Mouse (Mus musculus) kidney, adult 2 months (tissue): ENCODE measurements around the gene Spin1. TPM values are rescaled to one million over a fixed set of nuclear protein-coding genes. Genes with fewer than 3 reads are reported as not detected.
"Not testable (repeated sequence)": the region's sequence is repeated elsewhere in the genome, so short reads cannot be mapped to it uniquely, and the experiment has no call there.

ENCODE experiments used
- DNase-seq: peaks from one replicate; pipeline ENCODE4 v3.0.0; 2021
- H3K27ac ChIP-seq: fragments of 200-500 bp; 2 replicates; pipeline ENCODE4 v1.5.1; 2012; ENCODE audit warnings: low read depth, low read length, control low read depth, inconsistent platforms; ENCODE audit not compliant: insufficient read depth
- H3K27me3 ChIP-seq: fragments of 200-500 bp; replicated peaks from 2 replicates; pipeline ENCODE4 v1.6.1; 2012; ENCODE audit warnings: mild to moderate bottlenecking, moderate library complexity, low read length, inconsistent platforms; ENCODE audit not compliant: control insufficient read depth, insufficient read depth
- H3K36me3 ChIP-seq: fragments of 200-500 bp; 2 replicates; pipeline ENCODE4 v1.6.1; 2012; ENCODE audit warnings: mild to moderate bottlenecking, moderate library complexity, low read length, inconsistent platforms; ENCODE audit not compliant: control insufficient read depth, insufficient read depth
- H3K4me1 ChIP-seq: fragments of 200-500 bp; 2 replicates; pipeline ENCODE4 v1.6.1; 2011; ENCODE audit warnings: low read length; ENCODE audit not compliant: control insufficient read depth, insufficient read depth
- H3K4me3 ChIP-seq: fragments of 200-500 bp; 2 replicates; pipeline ENCODE4 v1.5.1; 2011; ENCODE audit warnings: mild to moderate bottlenecking, low read depth, low read length, control low read depth; ENCODE audit not compliant: insufficient read depth
- CTCF ChIP-seq: fragments of 200-500 bp; conservative IDR thresholded peaks from 2 replicates; pipeline ENCODE4 v1.5.1; 2011; ENCODE audit warnings: low read depth, mild to moderate bottlenecking, control low read depth, low read length, moderate library complexity, mixed read lengths; ENCODE audit not compliant: insufficient read depth, insufficient read length
- POLR2A ChIP-seq: fragments of 200-500 bp; IDR thresholded peaks from one replicate; pipeline ENCODE4 v1.6.1; 2011; ENCODE audit warnings: low read depth, low read length, control low read depth
- WGBS: fragments of 180-500 bp; shearing (Covaris S2); methylation state at CpG from one replicate; pipeline ENCODE4 v1.1.7; 2018; 5-methylcytosine and 5-hydroxymethylcytosine counted together
- polyA plus RNA-seq: library from polyadenylated mRNA; depleted of rRNA; stranded (reverse); fragments of >200 nt; gene quantifications from 2 replicates; pipeline ENCODE4 v1.2.3, GENCODE M21; 2012

The Spin1 gene
- polyA plus RNA-seq, 1 experiment: 30.8 TPM

DNA sequence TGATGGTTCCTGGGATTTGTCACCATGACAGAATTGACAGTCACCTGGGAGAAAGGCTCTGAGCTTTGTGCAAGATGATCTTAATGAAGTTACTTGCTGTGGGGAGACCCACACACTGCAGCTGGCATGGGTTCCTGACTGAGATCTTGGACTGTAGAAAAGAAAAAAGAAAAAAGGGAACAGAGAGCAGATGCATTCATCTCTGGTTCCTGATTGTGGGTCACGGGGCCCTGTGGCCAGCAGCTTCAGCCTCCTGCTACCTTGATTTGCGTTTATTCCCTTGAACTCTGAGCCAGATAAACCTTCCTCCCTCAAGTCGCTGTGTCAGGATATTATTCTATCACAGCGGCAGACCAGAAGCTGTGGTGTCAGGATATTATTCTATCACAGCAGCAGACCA is 6.1 kb downstream of the Spin1 start:
- 42% methylated on average over 4 of the region's 4 CpGs for WGBS
- Histone ChIP-seq H3K36me3 (no peaks in the 10 kb centered on the region), H3K4me1 (peaks cover 30% of the 10 kb centered on the region), H3K4me3 (no peak overlapping the region), H3K27ac (no peak overlapping the region), H3K27me3 (no peaks in the 10 kb centered on the region; the same call in 1 of the 2 replicates)
- DNase-seq: no peak
- TF ChIP-seq CTCF (no peak), POLR2A (no peak)

- H3K4me3 ChIP-seq: no peak overlapping the region
- H3K27ac ChIP-seq: no peak overlapping the region
- WGBS: 36% methylated on average over 2 of the region's 2 CpGs
- no peak for TF ChIP-seq CTCF
- TF ChIP-seq POLR2A: no peak
- no peaks in the 10 kb centered on the region for H3K36me3 ChIP-seq
- DNase-seq: peak; percentile 57
- no peaks in the 10 kb centered on the region; the same call in 1 of the 2 replicates for H3K27me3 ChIP-seq
- H3K4me1 ChIP-seq: peaks cover 20% of the 10 kb centered on the region
Observed at GRCm38 (mm10) chr13:51109517-51109916, 8.8 kb downstream of the Spin1 start.

GRCm38 (mm10) chr13:51114398-51114797 is 13.7 kb downstream of the Spin1 start:
- H3K4me3 ChIP-seq, H3K36me3 ChIP-seq, DNase-seq, H3K27ac ChIP-seq, H3K27me3 ChIP-seq: not testable (repeated sequence)
- 58% methylated on average over 4 of the region's 4 CpGs for WGBS
- H3K4me1 ChIP-seq: peaks cover 30% of the 10 kb centered on the region

DNA sequence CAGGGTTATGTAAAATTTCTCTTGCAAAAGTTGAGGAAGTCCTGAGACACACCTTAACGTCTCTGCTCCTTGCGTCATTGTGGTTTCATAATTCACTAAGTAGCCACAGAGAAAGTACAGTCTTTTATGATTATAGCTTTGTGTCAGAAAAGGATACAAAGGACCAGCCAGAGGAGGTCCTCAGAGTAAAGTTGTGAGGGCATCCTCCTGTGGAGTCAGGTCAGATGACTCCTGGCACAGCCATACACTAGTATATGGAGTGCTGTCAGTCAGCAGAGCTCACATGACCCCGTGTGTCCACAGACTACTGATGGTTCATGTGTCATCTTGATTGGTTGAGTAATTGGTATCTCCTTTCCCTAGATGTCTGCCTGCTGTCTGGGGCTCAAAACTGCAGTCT is 15.1 kb downstream of the Spin1 start:
- TF ChIP-seq CTCF (no peak), POLR2A (no peak)
- H3K4me3 ChIP-seq: no peak overlapping the region
- WGBS: 59% methylated on average over 3 of the region's 3 CpGs
- H3K27me3 ChIP-seq: no peaks in the 10 kb centered on the region; the same call in 1 of the 2 replicates
- peaks cover 33% of the 10 kb centered on the region for H3K4me1 ChIP-seq
- no peak overlapping the region for H3K27ac ChIP-seq
- no peak for DNase-seq
- no peaks in the 10 kb centered on the region for H3K36me3 ChIP-seq

GRCm38 (mm10) chr13:51120734-51121133 is 20.1 kb downstream of the Spin1 start:
- DNase-seq: no peak
- peaks cover 34% of the 10 kb centered on the region for H3K4me1 ChIP-seq

GRCm38 (mm10) chr13:51121966-51122365 is 21.3 kb downstream of the Spin1 start:
- 39% methylated on average over 1 of the region's 1 CpGs for WGBS
- Histone ChIP-seq H3K27ac (no peak overlapping the region), H3K27me3 (no peaks in the 10 kb centered on the region), H3K4me3 (no peak overlapping the region), H3K4me1 (peaks cover 35% of the 10 kb centered on the region), H3K36me3 (no peaks in the 10 kb centered on the region)
- TF ChIP-seq POLR2A: no peak
- TF ChIP-seq CTCF: no peak
- DNase-seq: no peak

More at GRCm38 (mm10) chr13:51120734-51121133, 20.1 kb downstream of the Spin1 start:
- no peaks in the 10 kb centered on the region for H3K27me3 ChIP-seq
- 31% methylated on average over 4 of the region's 4 CpGs for WGBS
- TF ChIP-seq CTCF (no peak), POLR2A (no peak)
- H3K36me3 ChIP-seq: no peaks in the 10 kb centered on the region
- H3K4me3 ChIP-seq: no peak overlapping the region
- no peak overlapping the region for H3K27ac ChIP-seq

- no peak overlapping the region for H3K27ac ChIP-seq
- DNase-seq: no peak
- 67% methylated on average over 8 of the region's 8 CpGs for whole genome bisulfite sequencing
- no peak overlapping the region for H3K4me3 ChIP-seq
- TF ChIP-seq CTCF (no peak), POLR2A (no peak)
- H3K36me3 ChIP-seq: no peaks in the 10 kb centered on the region
- H3K4me1 ChIP-seq: peaks cover 38% of the 10 kb centered on the region
- H3K27me3 ChIP-seq: no peaks in the 10 kb centered on the region
Observed at GRCm38 (mm10) chr13:51122771-51123170, 22.1 kb downstream of the Spin1 start.

DNA sequence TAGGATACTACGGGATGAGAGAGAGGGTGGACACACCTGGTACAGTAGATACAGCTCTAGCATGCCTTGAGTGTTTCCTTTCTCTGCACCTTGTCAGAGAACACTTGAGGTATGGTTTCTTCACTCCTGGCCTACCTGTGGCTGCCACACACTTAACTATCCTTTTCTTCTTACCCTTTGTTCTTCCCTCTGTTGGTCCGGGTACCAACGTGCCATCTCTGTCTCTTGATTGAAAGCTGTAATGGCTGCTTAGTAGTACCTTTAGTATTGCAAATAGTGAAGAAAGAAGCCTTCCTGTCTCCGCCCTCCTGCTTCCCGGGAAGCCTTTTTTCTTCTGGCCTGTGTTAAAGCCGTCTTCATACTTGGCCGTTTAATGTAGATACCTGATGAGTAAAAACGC is 24.7 kb downstream of the Spin1 start:
- Histone ChIP-seq H3K36me3 (no peaks in the 10 kb centered on the region; the same call in 1 of the 2 replicates), H3K27ac (no peak overlapping the region), H3K4me1 (peaks cover 22% of the 10 kb centered on the region), H3K4me3 (no peak overlapping the region), H3K27me3 (no peaks in the 10 kb centered on the region)
- DNase-seq: no peak
- 53% methylated on average over 8 of the region's 8 CpGs for WGBS
- no peak for TF ChIP-seq POLR2A
- TF ChIP-seq CTCF: no peak
